Mouse (Mus musculus): Measurements from ENCODE around the gene Clpx.

GRCm38 (mm10) chr9:65306672-65307071 lies 12.6 kb downstream of the Clpx start:
- TF ChIP-seq EP300 (IDR thresholded peaks at IDR 0.05; ENCODE audit: insufficient read depth, low read depth, low read length) (no peak), CTCF (IDR thresholded peaks at IDR 0.05; ENCODE audit: low read depth, low read length) (no peak), POLR2A (IDR thresholded peaks at IDR 0.05; ENCODE audit: insufficient read depth, low read length) (no peak)

Data from ES-Bruce4 (cell line).